In genomic region chr11:103198339-103198738, GRCm38 (mm10) we compare ENCODE assay signal across 7 mouse cellular contexts. TPM values are rescaled to one million over a fixed set of nuclear protein-coding genes. Genes with fewer than 3 reads are reported as not detected.
A peak's percentile ranks its signal among the peaks of the same experiment; 100 is the strongest.
DNase-seq lines count a peak whose midpoint lies in the region; ATAC-seq and TF ChIP-seq lines count a peak whose summit lies in the region.

No protein-coding gene starts in this region.

- peak overlapping the region; percentile 98 for H3K27ac ChIP-seq in left cerebral cortex, adult 2 months
- H3K27ac ChIP-seq in embryonic facial prominence, embryonic 13.5 days, result no peak overlapping the region
- no peak overlapping the region for H3K27ac ChIP-seq in hindbrain, embryonic 14.5 days
- H3K27ac ChIP-seq in neural tube, embryonic 12.5 days, result no peak overlapping the region
- H3K27ac ChIP-seq in liver, postnatal 0 days (ENCODE audit: low read depth), result no peak overlapping the region

- H3K36me3 ChIP-seq in embryonic facial prominence, embryonic 13.5 days, result no peaks in the 10 kb centered on the region
- peaks cover 19% of the 10 kb centered on the region; the same call in 1 of the 2 replicates for H3K36me3 ChIP-seq in hindbrain, embryonic 14.5 days (replicated peaks; ENCODE audit: control insufficient read depth, insufficient read depth)
- no peaks in the 10 kb centered on the region for H3K36me3 ChIP-seq in neural tube, embryonic 12.5 days
- 0 out of 2 replicates have a peak, but pooled peaks cover 5% of the 10 kb centered on the region for H3K36me3 ChIP-seq in liver, postnatal 0 days (replicated peaks; ENCODE audit: insufficient read depth, low read length)

- no peaks in the 10 kb centered on the region for H3K9me3 ChIP-seq in embryonic facial prominence, embryonic 13.5 days
- no peaks in the 10 kb centered on the region for H3K9me3 ChIP-seq in hindbrain, embryonic 14.5 days (ENCODE audit: control insufficient read depth, low read length)
- no peaks in the 10 kb centered on the region for H3K9me3 ChIP-seq in neural tube, embryonic 12.5 days
- H3K9me3 ChIP-seq in liver, postnatal 0 days (ENCODE audit: low read length), result no peaks in the 10 kb centered on the region

- no peak for TF ChIP-seq EP300 in liver, postnatal 0 days (IDR thresholded peaks at IDR 0.05; ENCODE audit: low read depth)

- 0 out of 2 replicates have a peak overlapping the region, but pooled peaks have one; percentile 11 for H3K9ac ChIP-seq in embryonic facial prominence, embryonic 13.5 days
- H3K9ac ChIP-seq in hindbrain, embryonic 14.5 days, result no peak overlapping the region
- no peak overlapping the region for H3K9ac ChIP-seq in neural tube, embryonic 12.5 days
- no peak overlapping the region for H3K9ac ChIP-seq in liver, postnatal 0 days (replicated peaks)

- peak overlapping the region; percentile 90 for H3K4me2 ChIP-seq in embryonic facial prominence, embryonic 13.5 days
- H3K4me2 ChIP-seq in hindbrain, embryonic 14.5 days (replicated peaks), result peak overlapping the region; percentile 97
- H3K4me2 ChIP-seq in neural tube, embryonic 12.5 days (replicated peaks), result peak overlapping the region; percentile 70; the same call in 1 of the 2 replicates
- no peak overlapping the region for H3K4me2 ChIP-seq in liver, postnatal 0 days (ENCODE audit: low read depth, low read length)

- no peak for DNase-seq in left cerebral cortex, adult 2 months (ENCODE audit: extremely low spot score in 1 of 2, low spot score in 2 of 2)
- DNase-seq in left cerebral cortex, adult 9 months (ENCODE audit: low spot score in 2 of 2), result no peak
- DNase-seq in hindbrain, embryonic 14.5 days (ENCODE audit: low spot score), result no peak
- DNase-seq in liver, postnatal 0 days, result no peak

- peak overlapping the region; percentile 53 for H3K4me3 ChIP-seq in left cerebral cortex, adult 2 months
- H3K4me3 ChIP-seq in embryonic facial prominence, embryonic 13.5 days, result peak overlapping the region; percentile 51; the same call in 1 of the 2 replicates
- H3K4me3 ChIP-seq in hindbrain, embryonic 14.5 days (replicated peaks; ENCODE audit: low read length), result no peak overlapping the region
- 0 out of 2 replicates have a peak overlapping the region, but pooled peaks have one; percentile 9 for H3K4me3 ChIP-seq in neural tube, embryonic 12.5 days
- H3K4me3 ChIP-seq in liver, postnatal 0 days (ENCODE audit: low read depth, low read length), result no peak overlapping the region

- no peak for TF ChIP-seq CTCF in left cerebral cortex, adult 2 months (IDR thresholded peaks at IDR 0.05)
- TF ChIP-seq CTCF in liver, postnatal 0 days (IDR thresholded peaks at IDR 0.05; ENCODE audit: low read depth), result no peak

- ATAC-seq in embryonic facial prominence, embryonic 13.5 days (ENCODE audit: insufficient number of reproducible peaks, insufficient read depth, low FRiP score, low TSS enrichment, low read depth), result no peak
- no peak for ATAC-seq in hindbrain, embryonic 14.5 days (ENCODE audit: low FRiP score)
- no peak for ATAC-seq in neural tube, embryonic 12.5 days (ENCODE audit: low FRiP score, low read depth)
- no peak for ATAC-seq in liver, postnatal 0 days
- ATAC-seq in monocyte, adult 5-6 weeks (replicated peaks; ENCODE audit: insufficient number of reproducible peaks, low FRiP score, low TSS enrichment, poor library complexity, severe bottlenecking), result no peak

- H3K4me1 ChIP-seq in embryonic facial prominence, embryonic 13.5 days, result peaks cover 39% of the 10 kb centered on the region
- H3K4me1 ChIP-seq in hindbrain, embryonic 14.5 days (replicated peaks; ENCODE audit: control insufficient read depth, insufficient read depth, low read length), result peaks cover 22% of the 10 kb centered on the region
- H3K4me1 ChIP-seq in neural tube, embryonic 12.5 days, result peaks cover 13% of the 10 kb centered on the region
- H3K4me1 ChIP-seq in liver, postnatal 0 days (ENCODE audit: insufficient read depth), result no peaks in the 10 kb centered on the region

- intact Hi-C loops in left cerebral cortex, adult 2 months (cut with DNase I), result loop anchor here (10.0 kb wide), 1 partner anchor 466 kb away; no protein-coding TSS in a partner anchor

- 4% methylated on average over 16 of the region's 16 CpGs for WGBS in embryonic facial prominence, embryonic 13.5 days
- WGBS in hindbrain, embryonic 14.5 days, result 8% methylated on average over 16 of the region's 16 CpGs
- WGBS in neural tube, embryonic 12.5 days, result 4% methylated on average over 16 of the region's 16 CpGs
- WGBS in liver, postnatal 0 days (ENCODE audit: insufficient replicate concordance), result 52% methylated on average over 16 of the region's 16 CpGs

- peaks cover 81% of the 10 kb centered on the region for H3K27me3 ChIP-seq in embryonic facial prominence, embryonic 13.5 days
- H3K27me3 ChIP-seq in hindbrain, embryonic 14.5 days (ENCODE audit: control insufficient read depth, insufficient read depth, low read length), result peaks cover 77% of the 10 kb centered on the region
- H3K27me3 ChIP-seq in neural tube, embryonic 12.5 days (replicated peaks), result peaks cover 91% of the 10 kb centered on the region
- H3K27me3 ChIP-seq in liver, postnatal 0 days (ENCODE audit: insufficient read depth, low read length), result peaks cover 37% of the 10 kb centered on the region

RNA-seq across cellular contexts. Expression of gene 1700023F06Rik, which starts 10.0 kb away (rescaled TPM):
- total RNA-seq in left cerebral cortex, adult 2 months (2021), result 1 to 10 TPM; 2.2 to 2.7 TPM
- polyA plus RNA-seq in embryonic facial prominence, embryonic 13.5 days (2015; fragmentation: Nextera tagmentation; extraction: Ambion mirVana), result 1.4 and 2.2 TPM in 2 replicates
- polyA plus RNA-seq in hindbrain, embryonic 14.5 days (2014; fragmentation: Nextera tagmentation; extraction: Ambion mirVana), result 1.9 TPM in 2 replicates
- polyA plus RNA-seq in neural tube, embryonic 12.5 days (2016; fragmentation: Nextera tagmentation; extraction: Ambion mirVana), result 0.39 and 0.47 TPM in 2 replicates
- polyA plus RNA-seq in liver, postnatal 0 days (2015; fragmentation: Nextera tagmentation; extraction: Ambion mirVana), result 0.09 TPM in 1 of 2 replicates, not detected in the other
- total RNA-seq in monocyte, adult 5-6 weeks (2017), result not detected in 3 replicates

RNA-seq across cellular contexts. Expression of gene Spata32, which starts 19.9 kb away (rescaled TPM):
- 1 to 10 TPM; 1.7 to 2.9 TPM for total RNA-seq in left cerebral cortex, adult 2 months (2021)
- polyA plus RNA-seq in embryonic facial prominence, embryonic 13.5 days (2015; fragmentation: Nextera tagmentation; extraction: Ambion mirVana), result not detected in 2 replicates
- 0.29 and 0.31 TPM in 2 replicates for polyA plus RNA-seq in hindbrain, embryonic 14.5 days (2014; fragmentation: Nextera tagmentation; extraction: Ambion mirVana)
- 0.18 and 0.31 TPM in 2 replicates for polyA plus RNA-seq in neural tube, embryonic 12.5 days (2016; fragmentation: Nextera tagmentation; extraction: Ambion mirVana)
- polyA plus RNA-seq in liver, postnatal 0 days (2015; fragmentation: Nextera tagmentation; extraction: Ambion mirVana), result not detected in 2 replicates
- total RNA-seq in monocyte, adult 5-6 weeks (2017), result not detected in 3 replicates

RNA-seq across cellular contexts. Expression of gene Fmnl1, which starts 27.4 kb away (rescaled TPM):
- 100 to 1,000 TPM; 186 to 209 TPM for total RNA-seq in left cerebral cortex, adult 2 months (2021)
- polyA plus RNA-seq in embryonic facial prominence, embryonic 13.5 days (2015; fragmentation: Nextera tagmentation; extraction: Ambion mirVana), result 1.7 and 2.4 TPM in 2 replicates
- polyA plus RNA-seq in hindbrain, embryonic 14.5 days (2014; fragmentation: Nextera tagmentation; extraction: Ambion mirVana), result 6.1 and 8.0 TPM in 2 replicates
- 1.7 and 2.1 TPM in 2 replicates for polyA plus RNA-seq in neural tube, embryonic 12.5 days (2016; fragmentation: Nextera tagmentation; extraction: Ambion mirVana)
- 4.1 and 5.9 TPM in 2 replicates for polyA plus RNA-seq in liver, postnatal 0 days (2015; fragmentation: Nextera tagmentation; extraction: Ambion mirVana)
- 189 to 455 TPM (median 252 TPM) in 3 replicates for total RNA-seq in monocyte, adult 5-6 weeks (2017)

Comparison
In these comparisons a context has a peak if more than half of its experiments do, and no peak if none do; other contexts are left out.
1. H3K4me3 ChIP-seq: peak in left cerebral cortex, adult 2 months (single experiment), embryonic facial prominence, embryonic 13.5 days (single experiment) and neural tube, embryonic 12.5 days (single experiment); none in hindbrain, embryonic 14.5 days (single experiment) and liver, postnatal 0 days (single experiment).